Mouse (Mus musculus): ENCODE measurements at regions not wholly inside any gene's neighbourhood (a gene's known extent, or its start where the extent isn't known, plus 50 kb on each side); places are given as distances from the start of the nearest gene placed in this dataset.

DNA sequence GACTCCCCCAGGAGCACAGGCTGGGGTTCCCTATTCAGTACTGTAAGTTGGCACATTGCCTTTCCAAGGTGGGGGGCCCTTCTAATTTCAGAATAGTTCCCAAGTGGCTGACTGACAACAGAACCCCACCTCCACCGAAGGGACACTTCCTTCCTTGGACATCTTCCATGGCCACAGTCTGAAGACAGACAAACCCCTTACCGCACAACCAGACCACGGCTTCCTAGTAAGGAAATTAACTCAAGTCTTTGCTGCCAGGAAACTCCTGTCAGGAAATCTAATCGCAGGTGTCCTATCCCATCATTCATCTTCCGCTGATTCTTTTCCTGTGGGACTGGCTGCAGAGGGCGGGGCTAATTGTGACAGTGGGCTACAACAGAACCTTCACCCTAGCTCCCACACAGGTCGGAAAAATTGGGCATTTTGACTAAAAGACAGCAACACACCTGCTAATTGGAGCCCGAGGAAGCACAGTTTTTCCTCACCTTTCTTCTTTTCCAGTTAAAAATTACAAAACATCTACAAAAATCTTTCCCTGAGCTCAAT lies 309.8 kb downstream of the Ankrd50 start:
- Histone ChIP-seq H3K4me3 (ENCODE audit: control insufficient read depth in 1 of 2, insufficient read depth in 1 of 2, low read depth in 1 of 2, low read length in 2 of 2) (no peak overlapping the region), H3K9me3 (ENCODE audit: control insufficient read depth, low read length) (no peaks in the 10 kb centered on the region), H3K4me2 (ENCODE audit: low read length) (no peak overlapping the region), H3K27ac (replicated peaks in 1 of 2; ENCODE audit: control insufficient read depth in 1 of 2, insufficient read depth in 1 of 2, low read depth in 2 of 2, low read length in 2 of 2) (no peak overlapping the region), H3K27me3 (ENCODE audit: control insufficient read depth, insufficient read depth, low read length) (no peaks in the 10 kb centered on the region), H3K4me1 (ENCODE audit: control insufficient read depth in 2 of 2, insufficient read depth in 2 of 2, low read length in 2 of 2) (no peaks in the 10 kb centered on the region), H3K9ac (ENCODE audit: low read length) (no peak overlapping the region), H3K36me3 (ENCODE audit: control insufficient read depth, insufficient read depth, low read length) (no peaks in the 10 kb centered on the region)
- WGBS: 62% methylated on average over 8 of the region's 8 CpGs
- ATAC-seq (ENCODE audit: insufficient number of reproducible peaks, insufficient read depth, low FRiP score, low read depth): no peak

DNA sequence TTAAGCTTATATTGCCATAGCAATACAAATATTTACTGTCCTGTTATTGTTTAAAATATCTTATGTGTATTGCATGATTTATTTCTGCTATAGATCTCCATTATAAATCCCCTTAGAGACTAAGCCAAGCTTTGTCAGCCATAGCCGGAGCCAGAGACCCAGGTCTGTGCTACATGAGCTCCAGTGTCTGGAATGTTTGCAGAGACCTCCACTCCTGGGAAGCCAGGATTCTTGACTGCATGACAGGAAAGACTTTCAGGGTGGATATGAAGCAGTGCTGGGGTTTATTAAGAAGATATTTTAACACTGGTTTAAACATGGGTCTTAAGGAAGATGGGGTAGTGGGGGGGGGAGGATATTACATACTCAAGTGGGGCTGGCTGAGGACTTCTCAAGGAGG lies 332.2 kb downstream of the Ankrd50 start:
- no peaks in the 10 kb centered on the region for H3K4me1 ChIP-seq (ENCODE audit: control insufficient read depth in 2 of 2, insufficient read depth in 2 of 2, low read length in 2 of 2)
- no peak overlapping the region for H3K4me3 ChIP-seq (ENCODE audit: control insufficient read depth in 1 of 2, insufficient read depth in 1 of 2, low read depth in 1 of 2, low read length in 2 of 2)
- H3K4me2 ChIP-seq (ENCODE audit: low read length): no peak overlapping the region
- H3K9ac ChIP-seq (ENCODE audit: low read length): no peak overlapping the region
- ATAC-seq (ENCODE audit: insufficient number of reproducible peaks, insufficient read depth, low FRiP score, low read depth): no peak
- H3K9me3 ChIP-seq (ENCODE audit: control insufficient read depth, low read length): no peaks in the 10 kb centered on the region
- WGBS: 65% methylated on average over 1 of the region's 1 CpGs
- no peaks in the 10 kb centered on the region for H3K36me3 ChIP-seq (ENCODE audit: control insufficient read depth, insufficient read depth, low read length)
- no peak overlapping the region for H3K27ac ChIP-seq (replicated peaks in 1 of 2; ENCODE audit: control insufficient read depth in 1 of 2, insufficient read depth in 1 of 2, low read depth in 2 of 2, low read length in 2 of 2)
- no peaks in the 10 kb centered on the region for H3K27me3 ChIP-seq (ENCODE audit: control insufficient read depth, insufficient read depth, low read length)

DNA sequence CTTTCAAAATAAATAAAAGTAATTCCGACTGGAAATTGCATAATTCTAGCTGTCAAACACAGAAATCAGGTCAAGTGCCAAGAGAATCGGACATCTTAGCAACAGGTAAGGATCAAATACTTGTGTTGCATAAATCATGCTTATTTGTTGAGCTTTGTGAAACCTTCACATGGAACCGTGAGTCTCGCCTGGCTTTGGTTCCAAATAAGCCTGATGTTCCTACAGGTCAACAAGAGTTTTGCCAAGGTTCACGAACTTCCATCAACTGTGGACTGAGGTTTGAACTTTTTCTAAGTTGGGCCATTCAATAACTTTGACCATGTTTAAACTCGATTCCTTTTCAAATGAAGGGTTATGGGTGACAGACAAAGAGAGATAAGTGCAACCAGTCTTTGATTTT lies 332.8 kb downstream of the Ankrd50 start:
- Histone ChIP-seq H3K36me3 (ENCODE audit: control insufficient read depth, insufficient read depth, low read length) (no peaks in the 10 kb centered on the region), H3K27ac (replicated peaks in 1 of 2; ENCODE audit: control insufficient read depth in 1 of 2, insufficient read depth in 1 of 2, low read depth in 2 of 2, low read length in 2 of 2) (no peak overlapping the region), H3K4me1 (ENCODE audit: control insufficient read depth in 2 of 2, insufficient read depth in 2 of 2, low read length in 2 of 2) (no peaks in the 10 kb centered on the region), H3K4me3 (ENCODE audit: control insufficient read depth in 1 of 2, insufficient read depth in 1 of 2, low read depth in 1 of 2, low read length in 2 of 2) (no peak overlapping the region), H3K4me2 (ENCODE audit: low read length) (no peak overlapping the region), H3K9me3 (ENCODE audit: control insufficient read depth, low read length) (no peaks in the 10 kb centered on the region), H3K27me3 (ENCODE audit: control insufficient read depth, insufficient read depth, low read length) (no peaks in the 10 kb centered on the region), H3K9ac (ENCODE audit: low read length) (no peak overlapping the region)
- 79% methylated on average over 6 of the region's 6 CpGs for WGBS
- ATAC-seq (ENCODE audit: insufficient number of reproducible peaks, insufficient read depth, low FRiP score, low read depth): no peak

DNA sequence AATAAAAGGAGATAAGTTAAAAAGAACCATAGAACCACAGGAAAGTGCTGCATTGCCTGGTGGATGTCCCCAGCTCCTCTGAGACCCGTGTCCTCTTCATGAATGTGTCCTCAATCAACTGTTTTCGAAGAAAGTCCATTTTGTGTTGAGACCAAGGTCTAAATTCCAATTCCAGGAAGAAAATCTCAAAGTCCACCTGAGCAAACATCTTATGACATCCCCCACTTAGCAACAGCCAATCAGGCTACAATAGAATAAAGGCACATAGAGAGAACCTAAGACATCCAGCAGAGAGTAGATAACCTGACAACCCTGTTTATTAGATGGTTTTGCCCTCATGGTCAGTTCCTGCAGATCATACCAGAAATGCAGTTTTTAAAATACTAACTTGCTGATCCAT lies 338.0 kb downstream of the Ankrd50 start:
- Histone ChIP-seq H3K9me3 (ENCODE audit: control insufficient read depth, low read length) (no peaks in the 10 kb centered on the region), H3K27ac (replicated peaks in 1 of 2; ENCODE audit: control insufficient read depth in 1 of 2, insufficient read depth in 1 of 2, low read depth in 2 of 2, low read length in 2 of 2) (no peak overlapping the region), H3K4me1 (ENCODE audit: control insufficient read depth in 2 of 2, insufficient read depth in 2 of 2, low read length in 2 of 2) (peaks cover 9 to 15% of the 10 kb centered on the region in 2 experiments), H3K4me3 (ENCODE audit: control insufficient read depth in 1 of 2, insufficient read depth in 1 of 2, low read depth in 1 of 2, low read length in 2 of 2) (no peak overlapping the region), H3K9ac (ENCODE audit: low read length) (no peak overlapping the region), H3K36me3 (ENCODE audit: control insufficient read depth, insufficient read depth, low read length) (no peaks in the 10 kb centered on the region), H3K27me3 (ENCODE audit: control insufficient read depth, insufficient read depth, low read length) (no peaks in the 10 kb centered on the region), H3K4me2 (ENCODE audit: low read length) (no peak overlapping the region)
- WGBS: 86% methylated on average over 2 of the region's 2 CpGs
- no peak for ATAC-seq (ENCODE audit: insufficient number of reproducible peaks, insufficient read depth, low FRiP score, low read depth)

DNA sequence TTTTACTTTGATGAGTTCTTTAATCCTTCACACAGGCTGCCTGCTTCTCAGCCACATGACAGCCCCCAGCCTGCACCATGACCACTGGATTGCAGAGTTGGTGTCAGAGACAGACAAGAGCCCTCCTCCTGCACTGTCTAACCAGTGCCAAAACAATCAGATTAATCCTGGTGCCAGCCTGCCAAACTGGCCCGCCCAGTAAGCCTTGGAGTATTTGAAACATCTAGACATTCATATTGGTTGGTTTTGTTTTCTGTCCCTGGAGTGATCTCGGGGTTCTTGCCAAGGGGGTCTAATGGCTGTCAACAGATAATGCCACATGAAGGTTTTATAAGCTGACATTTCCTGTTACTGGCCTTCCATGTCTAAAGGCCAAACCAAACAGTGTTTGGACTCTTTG lies 339.2 kb downstream of the Ankrd50 start:
- WGBS: 51% methylated on average over 2 of the region's 2 CpGs
- H3K4me2 ChIP-seq (ENCODE audit: low read length): no peak overlapping the region
- no peaks in the 10 kb centered on the region for H3K27me3 ChIP-seq (ENCODE audit: control insufficient read depth, insufficient read depth, low read length)
- H3K9me3 ChIP-seq (ENCODE audit: control insufficient read depth, low read length): no peaks in the 10 kb centered on the region
- H3K27ac ChIP-seq (replicated peaks in 1 of 2; ENCODE audit: control insufficient read depth in 1 of 2, insufficient read depth in 1 of 2, low read depth in 2 of 2, low read length in 2 of 2): no peak overlapping the region
- H3K36me3 ChIP-seq (ENCODE audit: control insufficient read depth, insufficient read depth, low read length): no peaks in the 10 kb centered on the region
- H3K9ac ChIP-seq (ENCODE audit: low read length): no peak overlapping the region
- no peak for ATAC-seq (ENCODE audit: insufficient number of reproducible peaks, insufficient read depth, low FRiP score, low read depth)
- no peak overlapping the region for H3K4me3 ChIP-seq (ENCODE audit: control insufficient read depth in 1 of 2, insufficient read depth in 1 of 2, low read depth in 1 of 2, low read length in 2 of 2)
- H3K4me1 ChIP-seq (ENCODE audit: control insufficient read depth in 2 of 2, insufficient read depth in 2 of 2, low read length in 2 of 2): peaks cover 9 to 15% of the 10 kb centered on the region in 2 experiments

DNA sequence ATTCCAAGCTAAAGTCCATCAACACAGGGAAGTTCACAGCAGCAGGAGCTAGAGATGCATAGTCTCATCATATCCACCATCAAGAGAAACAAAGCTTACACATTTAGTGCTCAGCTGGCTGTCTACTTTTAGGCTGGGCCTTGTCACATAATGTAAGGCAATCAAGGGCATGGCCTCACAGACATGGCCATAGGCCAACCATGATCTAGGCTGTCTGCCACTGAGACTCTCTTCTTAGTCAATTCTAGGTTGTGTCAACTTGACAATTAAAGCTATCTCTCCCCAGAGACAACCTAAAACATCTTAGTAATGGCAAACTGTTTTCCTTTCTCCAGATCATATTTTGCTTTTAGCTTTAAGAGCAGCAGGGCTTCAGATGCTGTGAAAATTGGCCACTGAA lies 340.0 kb downstream of the Ankrd50 start:
- H3K9ac ChIP-seq (ENCODE audit: low read length): no peak overlapping the region
- H3K4me3 ChIP-seq (ENCODE audit: control insufficient read depth in 1 of 2, insufficient read depth in 1 of 2, low read depth in 1 of 2, low read length in 2 of 2): no peak overlapping the region
- ATAC-seq (ENCODE audit: insufficient number of reproducible peaks, insufficient read depth, low FRiP score, low read depth): no peak
- peaks cover 9 to 15% of the 10 kb centered on the region in 2 experiments for H3K4me1 ChIP-seq (ENCODE audit: control insufficient read depth in 2 of 2, insufficient read depth in 2 of 2, low read length in 2 of 2)
- H3K4me2 ChIP-seq (ENCODE audit: low read length): no peak overlapping the region
- H3K9me3 ChIP-seq (ENCODE audit: control insufficient read depth, low read length): no peaks in the 10 kb centered on the region
- H3K36me3 ChIP-seq (ENCODE audit: control insufficient read depth, insufficient read depth, low read length): no peaks in the 10 kb centered on the region
- no peak overlapping the region for H3K27ac ChIP-seq (replicated peaks in 1 of 2; ENCODE audit: control insufficient read depth in 1 of 2, insufficient read depth in 1 of 2, low read depth in 2 of 2, low read length in 2 of 2)
- no peaks in the 10 kb centered on the region for H3K27me3 ChIP-seq (ENCODE audit: control insufficient read depth, insufficient read depth, low read length)

DNA sequence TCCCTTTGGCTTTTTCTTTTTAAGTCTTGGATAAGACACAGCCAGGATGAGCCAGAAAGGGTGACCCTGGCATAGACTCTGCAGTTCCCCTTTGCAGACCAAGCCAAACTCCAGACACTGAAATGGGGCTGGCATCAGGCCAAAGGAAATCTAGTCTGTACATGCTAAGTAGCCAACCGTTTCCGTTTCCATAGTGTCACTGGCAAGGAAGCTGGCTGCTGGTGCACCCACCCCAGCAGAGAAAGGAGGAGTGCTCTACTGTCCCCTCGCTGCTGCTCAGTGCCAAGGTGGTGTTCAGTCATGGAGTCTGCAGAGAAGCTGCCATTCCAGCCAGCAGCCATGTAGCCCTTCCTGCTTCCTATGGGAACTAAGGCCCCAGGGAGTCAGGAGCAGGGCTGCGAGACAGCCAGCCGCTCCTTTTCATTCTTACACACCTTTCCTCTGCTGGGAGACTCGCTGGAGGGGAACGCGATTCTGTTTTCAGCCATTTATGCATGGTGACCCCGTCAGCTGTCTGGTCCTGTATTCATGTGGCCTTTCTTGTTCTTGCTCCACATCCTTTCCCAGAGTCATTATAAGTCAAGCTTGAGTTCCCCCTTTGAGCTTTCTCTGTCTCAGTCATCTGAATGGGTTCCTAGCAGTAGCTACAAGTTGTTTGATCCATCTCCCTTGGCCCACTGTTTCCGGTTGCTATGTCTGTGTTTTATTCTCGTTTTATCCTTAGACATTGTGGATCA lies 341.3 kb downstream of the Ankrd50 start:
- WGBS: 60% methylated on average over 11 of the region's 11 CpGs
- no peaks in the 10 kb centered on the region for H3K36me3 ChIP-seq (ENCODE audit: control insufficient read depth, insufficient read depth, low read length)
- 0 out of 4 replicates have a peak overlapping the region, but pooled peaks of 1 of the 2 experiments have one; percentile 8 for H3K27ac ChIP-seq (replicated peaks in 1 of 2; ENCODE audit: control insufficient read depth in 1 of 2, insufficient read depth in 1 of 2, low read depth in 2 of 2, low read length in 2 of 2)
- no peak overlapping the region for H3K4me3 ChIP-seq (ENCODE audit: control insufficient read depth in 1 of 2, insufficient read depth in 1 of 2, low read depth in 1 of 2, low read length in 2 of 2)
- H3K27me3 ChIP-seq (ENCODE audit: control insufficient read depth, insufficient read depth, low read length): no peaks in the 10 kb centered on the region
- ATAC-seq (ENCODE audit: insufficient number of reproducible peaks, insufficient read depth, low FRiP score, low read depth): peak; percentile 72
- no peaks in the 10 kb centered on the region for H3K9me3 ChIP-seq (ENCODE audit: control insufficient read depth, low read length)
- H3K4me2 ChIP-seq (ENCODE audit: low read length): no peak overlapping the region; the same call in 1 of the 2 replicates
- no peak overlapping the region for H3K9ac ChIP-seq (ENCODE audit: low read length)
- H3K4me1 ChIP-seq (ENCODE audit: control insufficient read depth in 2 of 2, insufficient read depth in 2 of 2, low read length in 2 of 2): peaks cover 9 to 15% of the 10 kb centered on the region in 2 experiments

DNA sequence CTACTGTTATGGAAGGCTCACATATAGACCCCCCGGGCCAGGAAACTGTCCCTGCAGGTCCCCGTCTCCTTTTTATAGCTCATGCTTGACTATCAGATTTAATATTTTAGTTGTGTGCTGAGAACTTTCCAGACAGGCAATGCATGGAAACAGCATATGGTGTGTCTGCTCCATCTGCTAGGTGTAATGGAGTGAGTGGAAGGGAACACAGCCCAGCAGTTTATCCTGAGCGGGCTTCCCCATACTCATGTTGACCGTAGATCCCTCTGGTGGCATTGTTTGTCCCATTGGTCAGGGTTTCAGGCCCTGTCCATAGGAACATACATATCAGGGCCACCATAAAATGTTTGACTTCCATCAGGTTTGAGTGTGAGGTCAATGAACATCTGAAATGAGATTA lies 345.3 kb downstream of the Ankrd50 start:
- Histone ChIP-seq H3K36me3 (ENCODE audit: control insufficient read depth, insufficient read depth, low read length) (no peaks in the 10 kb centered on the region), H3K4me1 (ENCODE audit: control insufficient read depth in 2 of 2, insufficient read depth in 2 of 2, low read length in 2 of 2) (peaks cover 4 to 9% of the 10 kb centered on the region in 2 experiments; a peak in 2 of 4 replicates), H3K4me2 (ENCODE audit: low read length) (no peak overlapping the region), H3K9ac (ENCODE audit: low read length) (no peak overlapping the region), H3K27me3 (ENCODE audit: control insufficient read depth, insufficient read depth, low read length) (no peaks in the 10 kb centered on the region), H3K9me3 (ENCODE audit: control insufficient read depth, low read length) (no peaks in the 10 kb centered on the region), H3K4me3 (ENCODE audit: control insufficient read depth in 1 of 2, insufficient read depth in 1 of 2, low read depth in 1 of 2, low read length in 2 of 2) (no peak overlapping the region), H3K27ac (replicated peaks in 1 of 2; ENCODE audit: control insufficient read depth in 1 of 2, insufficient read depth in 1 of 2, low read depth in 2 of 2, low read length in 2 of 2) (no peak overlapping the region)
- WGBS: 88% methylated on average over 4 of the region's 4 CpGs
- no peak for ATAC-seq (ENCODE audit: insufficient number of reproducible peaks, insufficient read depth, low FRiP score, low read depth)

Measured in heart, embryonic 14.5 days (tissue).